Comparison of ENCODE assay signal across 14 mouse cellular contexts in the genomic region with DNA sequence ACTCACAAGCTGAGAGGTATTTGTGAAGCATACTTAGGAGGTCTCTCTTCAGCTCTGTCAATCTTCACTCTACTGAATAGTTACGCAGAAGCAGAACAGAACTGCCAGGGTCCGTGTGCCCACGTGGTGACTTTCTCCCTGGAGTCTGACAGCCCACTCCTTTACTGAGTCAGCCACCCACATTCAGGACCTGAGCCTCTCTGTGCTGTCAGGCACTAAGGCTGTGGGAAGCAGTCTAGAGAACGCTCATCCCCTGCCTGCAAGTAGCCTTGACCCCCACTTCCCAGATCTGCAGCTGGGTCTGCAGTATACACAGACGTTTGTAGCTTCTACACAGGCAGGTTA.
DNase-seq lines count a peak whose midpoint lies in the region; ATAC-seq and TF ChIP-seq lines count a peak whose summit lies in the region.
"Had no signal": no experiment of that assay in that cellular context is flagged by ENCODE, and none has a peak within 500 bp of the region (broad histone marks: within the 10 kb centered on the region; RNA-seq: fewer than 3 reads in every experiment).

No protein-coding gene starts in this region.

- H3K4me3 ChIP-seq in heart, embryonic 10.5 days: no peak overlapping the region
- no peak overlapping the region for H3K4me3 ChIP-seq in kidney, embryonic 14.5 days (ENCODE audit: low read length)
- no peak overlapping the region for H3K4me3 ChIP-seq in lung, postnatal 0 days (ENCODE audit: low read depth, low read length)
- no peak overlapping the region for H3K4me3 ChIP-seq in lung, adult 2 months (replicated peaks; ENCODE audit: extremely low read depth, low read depth, low read length)
- no peak overlapping the region for H3K4me3 ChIP-seq in small intestine, adult 2 months (ENCODE audit: low read depth, low read length)
- H3K4me3 ChIP-seq: midbrain, embryonic 10.5 days; neural tube, embryonic 12.5 days had no signal

- H3K4me1 ChIP-seq in heart, embryonic 10.5 days: peaks cover 77% of the 10 kb centered on the region
- H3K4me1 ChIP-seq in kidney, embryonic 14.5 days (ENCODE audit: control insufficient read depth, insufficient read depth, low read length): peaks cover 34% of the 10 kb centered on the region
- H3K4me1 ChIP-seq in lung, postnatal 0 days (ENCODE audit: insufficient read depth, low read depth, low read length): peaks cover 44% of the 10 kb centered on the region
- peaks cover 36% of the 10 kb centered on the region for H3K4me1 ChIP-seq in lung, adult 2 months (ENCODE audit: control insufficient read depth, insufficient read depth, low read length)
- H3K4me1 ChIP-seq in small intestine, adult 2 months (ENCODE audit: control insufficient read depth, insufficient read depth, insufficient read length, low read length): peaks cover 2% of the 10 kb centered on the region; the same call in 1 of the 2 replicates
- H3K4me1 ChIP-seq: neural tube, embryonic 12.5 days had no signal

- no peak for TF ChIP-seq CTCF in lung, postnatal 0 days (IDR thresholded peaks at IDR 0.05)
- no peak for TF ChIP-seq CTCF in lung, adult 2 months (IDR thresholded peaks at IDR 0.05; ENCODE audit: insufficient read depth, low read length)
- TF ChIP-seq CTCF in small intestine, adult 2 months (IDR thresholded peaks at IDR 0.05; ENCODE audit: extremely low read depth, insufficient read length, insufficient replicate concordance, low read depth, low read length): no peak

- no peak for ATAC-seq in kidney, embryonic 14.5 days (ENCODE audit: low FRiP score, low TSS enrichment)
- no peak for ATAC-seq in lung, postnatal 0 days
- ATAC-seq: inflammation-experienced regulatory T-cells, adult 6 months had no signal

- H3K4me2 ChIP-seq in kidney, embryonic 14.5 days (replicated peaks; ENCODE audit: low read depth, low read length): no peak overlapping the region
- no peak overlapping the region for H3K4me2 ChIP-seq in lung, postnatal 0 days (replicated peaks; ENCODE audit: low read depth, low read length)
- H3K4me2 ChIP-seq: neural tube, embryonic 12.5 days had no signal

- H3K36me3 ChIP-seq in heart, embryonic 10.5 days: peaks cover 82% of the 10 kb centered on the region
- H3K36me3 ChIP-seq in kidney, embryonic 14.5 days (ENCODE audit: control insufficient read depth, insufficient read depth, low read length): peaks cover 6% of the 10 kb centered on the region; the same call in 1 of the 2 replicates
- peaks cover 15% of the 10 kb centered on the region; the same call in 1 of the 2 replicates for H3K36me3 ChIP-seq in lung, postnatal 0 days (ENCODE audit: insufficient read depth, low read length)
- 0 out of 2 replicates have a peak, but pooled peaks cover 1% of the 10 kb centered on the region for H3K36me3 ChIP-seq in small intestine, adult 2 months (ENCODE audit: control insufficient read depth, insufficient read depth, low read length)
- H3K36me3 ChIP-seq: midbrain, embryonic 10.5 days; neural tube, embryonic 12.5 days had no signal

- no peak; the same call in 1 of the 2 replicates for TF ChIP-seq EP300 in lung, postnatal 0 days (IDR thresholded peaks at IDR 0.05)

- no peak for DNase-seq in heart, embryonic 10.5 days (ENCODE audit: low spot score)
- DNase-seq in heart, postnatal 14 days: no peak
- DNase-seq in kidney, adult 9 months: no peak
- no peak for DNase-seq in lung, postnatal 0 days (ENCODE audit: low spot score)
- DNase-seq in lung, adult 2 months: no peak
- DNase-seq in spleen, postnatal 4 days (ENCODE audit: low spot score in 2 of 2): no peak
- DNase-seq: cerebellum, postnatal 36 days; spleen, adult 18-20 months had no signal

- TF ChIP-seq POLR2A in lung, adult 2 months (IDR thresholded peaks at IDR 0.05; ENCODE audit: borderline replicate concordance, extremely low read depth, low read depth, low read length): no peak
- no peak for TF ChIP-seq POLR2A in small intestine, adult 2 months (IDR thresholded peaks at IDR 0.05; ENCODE audit: low read depth, low read length)

- H3K27me3 ChIP-seq in heart, embryonic 10.5 days (ENCODE audit: insufficient read depth, poor library complexity, severe bottlenecking): peaks cover 26% of the 10 kb centered on the region
- no peaks in the 10 kb centered on the region for H3K27me3 ChIP-seq in kidney, embryonic 14.5 days (ENCODE audit: control insufficient read depth, insufficient read depth, low read length)
- H3K27me3 ChIP-seq in lung, postnatal 0 days (replicated peaks; ENCODE audit: insufficient read depth, low read length): no peaks in the 10 kb centered on the region
- H3K27me3 ChIP-seq in small intestine, adult 2 months (ENCODE audit: control insufficient read depth, insufficient read depth, low read length): no peaks in the 10 kb centered on the region
- H3K27me3 ChIP-seq: neural tube, embryonic 12.5 days had no signal

- H3K9ac ChIP-seq in kidney, embryonic 14.5 days (ENCODE audit: low read depth, low read length): no peak overlapping the region
- H3K9ac ChIP-seq in lung, postnatal 0 days (replicated peaks; ENCODE audit: low read depth): no peak overlapping the region
- H3K9ac ChIP-seq: liver, embryonic 14.5 days; neural tube, embryonic 12.5 days had no signal

- intact Hi-C loops in heart, postnatal 14 days (cut with DNase I): no loop called here

- 66% methylated on average over 5 of the region's 5 CpGs for WGBS in heart, embryonic 10.5 days
- WGBS in kidney, embryonic 14.5 days: 88% methylated on average over 5 of the region's 5 CpGs
- 32% methylated on average over 5 of the region's 5 CpGs for WGBS in lung, postnatal 0 days
- WGBS in lung, adult 2 months: 59% methylated on average over 5 of the region's 5 CpGs
- 81% methylated on average over 5 of the region's 5 CpGs for WGBS in small intestine, adult 2 months

- peak overlapping the region; percentile 65; the same call in 1 of the 2 replicates for H3K27ac ChIP-seq in heart, embryonic 10.5 days
- H3K27ac ChIP-seq in kidney, embryonic 14.5 days (ENCODE audit: low read depth, low read length): peak overlapping the region; percentile 24; the same call in 1 of the 2 replicates
- peak overlapping the region; percentile 91 for H3K27ac ChIP-seq in lung, postnatal 0 days (ENCODE audit: low read length)
- H3K27ac ChIP-seq in small intestine, adult 2 months (ENCODE audit: insufficient read depth, low read depth, low read length): peak overlapping the region; percentile 64
- H3K27ac ChIP-seq: liver, embryonic 14.5 days; midbrain, embryonic 10.5 days; neural tube, embryonic 12.5 days had no signal

- H3K9me3 ChIP-seq in heart, embryonic 10.5 days: no peaks in the 10 kb centered on the region
- no peaks in the 10 kb centered on the region for H3K9me3 ChIP-seq in kidney, embryonic 14.5 days (ENCODE audit: control insufficient read depth, low read length)
- no peaks in the 10 kb centered on the region for H3K9me3 ChIP-seq in lung, postnatal 0 days (ENCODE audit: low read length)
- H3K9me3 ChIP-seq: midbrain, embryonic 10.5 days; neural tube, embryonic 12.5 days had no signal

Comparison
In these comparisons a context has a peak if more than half of its experiments do, and no peak if none do; other contexts are left out.
1. H3K27ac ChIP-seq: peak in every context shown above with its lines; median percentile 91 in lung, postnatal 0 days; 65 in heart, embryonic 10.5 days; 64 in small intestine, adult 2 months; 24 in kidney, embryonic 14.5 days.